Mouse (Mus musculus) brain, embryonic 18.5 days (tissue): ENCODE results near the gene Gm20715.
"Not testable (repeated sequence)": the region's sequence is repeated elsewhere in the genome, so short reads cannot be mapped to it uniquely, and the experiment has no call there.

Experiments
- DNase-seq: peaks from one replicate; pipeline ENCODE4 v3.0.0-alpha.2; 2012; ENCODE audit warnings: low read depth, low spot score

The Gm20715 gene

GRCm38 (mm10) chr7:6410043-6410442 is at the start of gene Gm20715:
Gm20715 (plus strand) TSS chr7:6410277.
- no peak for DNase-seq

DNA sequence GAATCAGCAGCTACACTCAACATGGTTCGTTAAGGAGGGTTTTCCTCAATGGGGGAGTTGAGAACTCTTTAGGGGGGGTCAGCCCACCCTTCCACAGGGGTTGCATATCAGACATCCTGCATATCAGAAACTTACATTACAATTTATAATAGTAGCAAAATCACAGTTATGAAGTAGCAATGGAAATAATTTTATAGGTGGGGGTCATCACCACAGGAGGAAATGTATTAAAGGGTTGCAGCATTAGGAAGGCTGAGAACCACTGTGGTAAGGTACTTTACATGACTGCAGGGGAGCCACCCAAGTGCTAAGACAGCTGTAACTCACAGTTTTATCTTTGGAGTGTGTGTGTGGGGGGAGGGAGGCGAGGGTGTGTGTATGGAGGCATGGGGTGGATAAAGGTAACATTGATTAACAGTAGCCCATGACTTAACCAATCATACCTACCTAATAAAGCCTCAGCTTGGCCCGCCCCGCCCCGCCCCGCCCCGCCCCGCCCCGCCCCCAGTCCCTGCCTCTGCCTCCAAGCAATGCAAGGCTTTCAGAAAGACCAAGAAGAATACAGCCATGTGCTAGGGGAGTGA is 49.5 kb upstream of the Gm20715 start:
- DNase-seq: no peak

GRCm38 (mm10) chr7:6361756-6362155 is 48.3 kb upstream of the Gm20715 start:
- DNase-seq: no peak

DNA sequence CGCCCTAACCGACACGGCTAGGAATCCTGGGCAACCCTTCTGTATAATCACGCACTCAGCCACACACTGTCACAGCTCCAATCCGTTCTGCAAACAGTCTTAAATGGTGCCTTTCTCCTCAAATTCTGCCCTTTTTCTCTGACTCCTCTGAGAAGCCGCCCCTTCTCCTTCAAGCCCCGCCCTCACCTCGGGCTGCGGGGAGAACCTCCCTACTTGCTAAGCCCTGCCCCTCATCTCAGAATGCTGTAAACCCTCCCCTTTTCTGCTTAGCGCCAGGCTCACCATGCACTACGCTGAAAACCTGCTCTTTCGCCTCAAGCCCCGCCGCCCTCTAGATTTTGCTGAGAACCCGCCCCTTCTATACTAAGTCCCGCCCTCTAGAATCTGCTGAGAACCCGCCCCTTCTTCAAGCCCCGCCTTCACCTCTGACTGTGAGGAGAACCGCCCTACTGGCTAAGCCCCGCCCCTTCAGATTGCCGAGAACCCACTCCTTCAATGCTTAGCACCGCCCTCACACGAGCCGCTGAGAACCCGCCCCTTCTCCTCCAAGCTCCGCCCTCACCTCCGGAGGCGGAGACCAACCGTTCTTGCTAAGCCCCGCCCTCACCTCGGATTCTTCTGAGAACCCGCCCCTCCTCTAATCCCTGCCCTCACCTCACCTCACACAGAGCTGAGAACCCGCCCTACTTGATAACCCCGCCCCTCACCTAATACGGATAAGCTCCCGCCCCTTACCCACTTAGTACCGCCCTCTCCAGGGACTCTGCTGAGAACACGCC is 47.6 kb upstream of the Gm20715 start:
- peak; percentile 99 for DNase-seq

DNA sequence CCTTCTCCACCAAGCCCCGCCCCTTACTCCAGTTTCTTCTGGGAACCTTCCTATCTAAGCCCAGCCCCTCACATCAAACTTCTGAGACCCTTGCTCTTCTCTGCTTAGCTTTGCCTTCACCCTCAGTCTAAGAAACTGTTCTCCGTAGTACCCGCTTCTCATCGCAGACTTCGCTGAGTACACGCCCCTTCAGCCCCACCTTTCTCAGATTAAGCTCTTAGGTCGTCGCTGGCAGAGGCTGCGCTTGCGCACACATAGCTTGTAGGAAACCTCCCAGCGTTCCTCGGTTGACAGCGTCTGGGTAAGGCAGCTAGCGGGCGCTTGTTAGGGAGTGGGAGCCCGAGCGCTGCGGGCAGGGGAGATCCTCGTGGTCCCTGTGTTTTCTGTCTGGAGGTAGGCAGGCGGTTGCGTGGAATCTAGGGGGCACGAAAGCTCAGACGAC is 47.0 kb upstream of the Gm20715 start, which contains the start of gene Zfp78:
Gene Zfp78, plus strand, starts transcription at position 234 of the 442 bp plus-strand sequence.
- DNase-seq: peak; percentile 93

DNA sequence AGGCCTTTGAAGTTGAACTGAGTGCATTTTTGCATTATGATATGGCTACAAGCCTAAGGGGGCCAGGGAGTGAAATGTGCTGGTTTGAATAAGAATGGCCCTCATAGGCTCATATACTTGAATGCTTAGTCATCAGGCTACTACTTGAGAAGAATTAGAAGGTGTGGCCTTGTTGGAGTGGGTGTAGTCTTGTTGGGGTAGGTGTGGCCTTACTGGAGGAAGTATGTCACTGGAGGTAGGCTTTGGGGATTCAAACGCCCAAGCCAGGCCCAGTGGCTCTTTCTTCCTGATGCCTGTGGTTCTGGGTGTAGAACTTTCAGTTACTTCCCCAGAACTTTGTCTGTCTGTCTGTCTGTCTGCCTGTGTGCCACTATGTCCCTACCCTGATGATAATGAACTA is 45.3 kb upstream of the Gm20715 start:
- no peak for DNase-seq

- no peak for DNase-seq
Observed at GRCm38 (mm10) chr7:6367185-6367584, 42.9 kb upstream of the Gm20715 start.

- DNase-seq: not testable (repeated sequence)
Observed at GRCm38 (mm10) chr7:6368146-6368545, 41.9 kb upstream of the Gm20715 start.

DNA sequence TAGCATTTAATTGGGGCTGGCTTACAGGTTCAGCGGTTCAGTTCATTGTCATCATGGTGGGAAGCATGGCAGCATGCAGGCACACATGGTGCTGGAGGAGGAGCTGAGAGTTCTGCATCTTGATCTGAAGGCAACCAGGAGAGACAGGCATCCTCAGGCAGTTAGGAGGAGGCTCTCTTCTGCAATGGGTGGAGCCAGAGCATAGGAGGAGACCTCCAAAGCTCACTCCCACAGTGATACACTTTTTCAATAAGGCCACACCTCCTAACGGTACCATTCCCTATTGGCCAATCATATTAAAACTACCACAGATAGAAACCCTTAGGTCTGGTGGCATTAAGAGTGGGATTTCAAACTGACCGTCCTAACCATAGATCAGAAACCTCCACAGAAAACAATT is 40.6 kb upstream of the Gm20715 start:
- DNase-seq: no peak

DNA sequence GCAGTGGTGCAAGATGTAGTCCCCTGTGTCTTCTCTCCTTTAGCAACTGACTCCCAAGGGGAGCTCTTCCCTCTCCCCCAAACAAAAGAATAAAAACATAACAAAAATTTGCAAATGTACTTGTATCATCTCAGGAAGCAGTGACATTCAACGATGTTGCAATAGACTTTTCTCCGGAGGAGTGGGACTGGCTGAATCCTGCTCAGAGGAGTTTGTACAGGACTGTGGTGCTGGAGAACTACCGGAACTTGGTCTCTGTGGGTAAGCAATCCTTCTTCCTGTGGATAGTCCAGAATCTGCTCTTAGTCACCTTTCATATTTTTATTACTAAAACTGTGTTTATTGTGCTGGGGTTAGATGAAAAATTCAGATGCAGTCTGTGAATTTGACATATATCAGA is 37.1 kb upstream of the Gm20715 start:
- no peak for DNase-seq

- DNase-seq: no peak
Observed at GRCm38 (mm10) chr7:6378441-6378840, 31.6 kb upstream of the Gm20715 start.

- DNase-seq: no peak
Observed at GRCm38 (mm10) chr7:6381431-6381830, 28.6 kb upstream of the Gm20715 start.

GRCm38 (mm10) chr7:6383044-6383455 is 27.0 kb upstream of the Gm20715 start, which contains the start of gene Zfp28:
Zfp28 (plus strand) TSS chr7:6383295.
- DNase-seq: peak; percentile 91

GRCm38 (mm10) chr7:6384011-6384410 is 26.1 kb upstream of the Gm20715 start:
- DNase-seq: no peak

DNA sequence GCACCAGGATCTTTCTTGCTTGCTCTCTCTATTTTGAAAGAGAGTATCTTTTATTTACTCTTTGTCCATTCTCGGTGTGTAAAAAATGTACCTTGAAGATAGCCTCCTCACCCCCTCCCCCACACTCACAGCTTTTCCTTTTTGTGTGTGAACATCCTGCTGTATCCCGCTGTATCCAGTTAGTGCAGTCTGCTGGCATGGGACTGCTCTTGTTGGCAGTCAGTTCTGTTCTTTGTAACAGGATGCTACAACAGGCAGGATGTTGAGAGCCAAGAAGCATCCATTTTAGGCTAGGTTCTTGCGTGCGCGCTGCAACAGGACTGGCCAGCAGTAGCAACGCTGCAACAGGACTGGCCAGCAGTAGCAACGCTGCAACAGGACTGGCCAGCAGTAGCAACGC is 23.1 kb upstream of the Gm20715 start:
- DNase-seq: no peak

DNA sequence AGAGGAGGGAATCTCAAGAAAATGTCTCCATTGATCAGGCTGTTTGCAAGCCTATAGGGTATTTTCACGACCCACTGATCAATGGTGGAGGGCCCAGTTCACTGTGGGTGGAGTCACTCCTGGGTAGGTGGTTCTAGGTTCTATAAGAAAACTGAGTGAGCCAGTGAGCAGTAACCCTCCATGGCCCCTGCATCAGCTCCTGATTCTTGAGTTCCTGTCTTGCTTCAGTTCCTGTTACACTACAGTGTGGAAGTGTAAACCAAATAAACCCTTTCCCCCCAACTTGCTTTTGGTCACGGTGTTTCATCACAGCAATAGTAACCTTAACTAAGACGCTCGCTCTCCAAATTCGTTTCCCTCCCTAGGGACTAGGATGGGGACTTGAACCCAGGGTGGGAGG is 21.1 kb upstream of the Gm20715 start:
- DNase-seq: no peak

DNA sequence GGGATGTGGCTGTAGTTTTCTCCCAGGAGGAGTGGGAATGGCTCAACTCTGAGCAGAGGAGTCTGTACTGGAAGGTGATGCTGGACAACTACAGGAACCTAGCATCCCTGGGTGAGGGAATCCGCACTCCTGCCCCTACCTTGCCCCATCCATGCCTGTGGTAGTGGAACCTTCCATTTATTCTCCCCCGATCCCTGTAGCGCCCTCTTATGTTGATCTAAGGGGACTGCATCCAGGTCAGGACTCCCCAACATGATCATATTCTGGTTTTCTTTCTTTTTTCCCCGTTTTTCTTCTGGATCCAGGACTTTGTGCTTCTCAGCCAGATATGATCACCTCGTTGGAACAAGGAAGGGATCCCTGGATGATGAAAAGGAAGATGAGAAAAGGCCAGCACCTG is 20.6 kb upstream of the Gm20715 start:
- no peak for DNase-seq

DNA sequence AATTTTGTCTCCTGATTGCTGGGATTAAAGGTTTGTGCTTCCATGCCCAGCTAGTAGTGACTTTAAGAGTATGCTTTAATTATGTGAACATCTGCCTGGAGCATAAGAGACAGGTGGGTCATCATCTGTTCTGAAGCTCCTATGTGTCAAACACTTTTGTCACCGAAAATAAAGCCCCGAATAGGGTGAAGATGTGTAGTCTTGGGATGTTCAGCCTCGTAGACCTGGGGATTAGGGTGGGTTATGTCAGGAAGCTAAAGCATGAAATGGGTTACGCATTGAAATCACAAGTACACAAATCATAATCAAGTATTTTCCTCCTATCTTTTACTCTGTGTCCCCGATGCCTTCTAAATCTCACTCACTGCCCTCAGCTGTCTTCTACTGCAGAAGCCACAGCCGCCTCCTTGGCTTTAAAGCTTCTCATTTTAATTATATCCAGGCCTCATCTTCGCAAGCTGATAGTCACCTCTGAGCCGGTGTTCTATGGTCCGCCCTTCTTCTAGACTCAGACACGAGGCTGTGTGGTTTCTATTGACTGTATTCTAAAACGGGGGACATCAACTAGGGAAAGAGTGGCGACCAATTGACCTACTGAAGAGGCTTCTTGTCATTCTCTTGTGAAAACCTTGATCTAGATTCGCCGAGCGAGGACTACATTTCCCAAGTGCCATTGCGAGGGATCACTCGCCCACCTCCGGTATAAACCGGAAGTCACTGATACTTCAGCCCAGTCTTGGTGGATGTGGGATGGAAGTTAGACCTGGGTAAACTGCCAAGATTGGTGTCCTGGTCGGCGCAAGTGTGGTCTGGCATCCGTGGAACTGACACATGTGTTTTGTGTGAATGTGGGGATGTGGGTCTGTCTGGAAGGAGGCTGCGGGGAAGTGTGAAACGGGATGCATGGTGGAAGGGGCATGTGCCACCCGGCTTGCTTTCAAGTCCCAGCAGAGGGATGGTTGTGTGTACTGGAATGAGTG is 11.8 kb upstream of the Gm20715 start, which contains the start of gene Smim17:
Gene Smim17, plus strand, starts transcription at position 720 of the 980 bp plus-strand sequence.
- DNase-seq: peak; percentile 37

DNA sequence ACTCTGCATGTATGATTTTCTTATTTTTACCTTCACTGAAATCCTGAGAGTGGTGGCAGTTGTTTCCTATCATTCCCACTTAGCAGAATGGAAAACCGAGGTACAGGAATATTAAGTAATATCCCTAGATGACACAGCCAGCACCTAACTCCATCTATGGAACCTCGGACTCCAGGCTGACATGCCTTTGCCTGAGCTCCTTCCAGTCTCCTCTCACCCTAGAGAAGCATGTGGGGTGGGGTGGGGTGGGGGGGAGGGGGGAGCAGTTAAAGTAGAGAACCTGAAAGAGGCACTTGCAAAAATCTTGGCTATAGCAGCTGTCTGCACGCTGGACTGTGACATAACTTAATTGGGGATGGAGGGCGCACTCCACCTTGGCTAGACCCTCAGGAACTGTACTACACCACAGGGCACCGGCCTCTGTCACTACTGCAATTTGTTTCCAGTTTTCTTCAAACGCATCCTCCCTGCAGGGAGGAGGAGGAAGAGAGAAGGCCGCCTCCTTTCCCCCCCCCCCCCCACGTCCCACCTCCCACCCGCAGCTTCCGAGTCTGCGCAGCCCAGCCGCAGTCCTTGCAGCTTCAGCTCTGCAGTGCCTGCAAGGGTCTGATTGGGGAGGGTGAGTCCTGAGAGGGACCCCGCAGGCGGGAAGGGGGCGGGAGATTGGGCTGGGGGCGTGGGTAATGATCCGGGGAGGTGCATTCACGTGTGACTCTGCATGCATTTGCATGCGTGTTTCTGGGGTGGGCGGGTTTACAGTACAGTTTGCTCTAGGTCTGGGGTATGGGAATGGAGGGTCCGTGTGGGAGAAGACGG is 4.8 kb downstream of the Gm20715 start:
- DNase-seq: peak; percentile 40

- DNase-seq: no peak
Observed at GRCm38 (mm10) chr7:6415442-6415787, 5.3 kb downstream of the Gm20715 start.

DNA sequence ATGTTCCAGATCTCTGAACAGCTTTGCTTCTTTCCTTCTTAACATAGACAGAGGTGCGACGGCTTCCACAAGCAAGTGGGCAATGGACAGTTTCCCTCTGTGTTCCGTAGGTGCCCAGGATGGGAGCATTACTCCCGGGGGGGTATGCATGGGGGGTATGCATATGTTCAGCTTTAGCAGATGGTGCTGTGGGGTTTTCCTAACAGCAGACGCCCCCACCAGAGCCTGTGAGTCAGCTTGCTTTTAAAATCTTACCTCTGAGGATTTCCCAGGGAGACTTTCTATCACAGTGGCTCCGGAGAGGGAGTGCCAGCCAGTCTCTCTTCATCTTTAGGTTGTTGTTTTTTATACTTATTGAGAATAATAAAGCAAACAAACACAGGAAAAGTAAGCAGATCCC is 9.8 kb downstream of the Gm20715 start:
- DNase-seq: no peak
